Mouse (Mus musculus) midbrain, postnatal 0 days (tissue): Measurements from ENCODE around the gene Flt3l. TPM values are rescaled to one million over a fixed set of nuclear protein-coding genes. Genes with fewer than 3 reads are reported as not detected.

Experiments
- ATAC-seq: fragments of 200-750 bp; cut with Nextera tagmentation; 2 replicates; pipeline ENCODE4 v1.8.0; 2017; ENCODE audit warnings: moderate number of reproducible peaks, mild to moderate bottlenecking, moderate TSS enrichment, moderate library complexity; ENCODE audit not compliant: low FRiP score
- DNase-seq: peaks from one replicate; pipeline ENCODE4 v3.0.0-alpha.2; 2015; ENCODE audit warnings: low spot score
- H3K27ac ChIP-seq: fragments of 300-500 bp; sonication (generic); 2 replicates; pipeline ENCODE4 v1.5.1; 2014; ENCODE audit warnings: low read depth, mild to moderate bottlenecking, low read length, mixed read lengths
- H3K27me3 ChIP-seq: fragments of 300-500 bp; sonication (generic); 2 replicates; pipeline ENCODE4 v1.6.1; 2014; ENCODE audit warnings: low read length, control low read depth, mixed read lengths; ENCODE audit not compliant: insufficient read depth
- H3K36me3 ChIP-seq: fragments of 300-500 bp; sonication (generic); 2 replicates; pipeline ENCODE4 v1.6.1; 2014; ENCODE audit warnings: low read length, control low read depth, mixed read lengths; ENCODE audit not compliant: insufficient read depth
- H3K4me1 ChIP-seq: fragments of 300-500 bp; sonication (generic); 2 replicates; pipeline ENCODE4 v1.6.1; 2014; ENCODE audit warnings: mild to moderate bottlenecking, control low read depth, antibody characterized with exemption, low read length, mixed read lengths; ENCODE audit not compliant: insufficient read depth
- H3K4me2 ChIP-seq: fragments of 300-500 bp; sonication (generic); 2 replicates; pipeline ENCODE4 v1.6.1; 2014; ENCODE audit warnings: low read depth, mild to moderate bottlenecking, low read length, mixed read lengths; ENCODE audit not compliant: poor library complexity, severe bottlenecking
- H3K4me3 ChIP-seq: fragments of 300-500 bp; sonication (generic); 2 replicates; pipeline ENCODE4 v1.5.1; 2014; ENCODE audit warnings: low read depth, mild to moderate bottlenecking, low read length, moderate library complexity
- H3K9ac ChIP-seq: fragments of 300-500 bp; sonication (generic); replicated peaks from 2 replicates; pipeline ENCODE4 v1.6.1; 2014; ENCODE audit warnings: mild to moderate bottlenecking, low read length, moderate library complexity, mixed read lengths; ENCODE audit not compliant: poor library complexity, severe bottlenecking
- H3K9me3 ChIP-seq: fragments of 300-500 bp; sonication (generic); 2 replicates; pipeline ENCODE4 v1.6.1; 2016; ENCODE audit warnings: low read length, control low read depth
- CTCF ChIP-seq: IDR thresholded peaks from 2 replicates; pipeline ENCODE4 v1.5.1; 2016; ENCODE audit warnings: antibody characterized with exemption, mild to moderate bottlenecking
- WGBS: fragments of 180-500 bp; shearing (Covaris S2); extraction: QIAGEN DNeasy Blood & Tissue Kit; methylation state at CpG from one replicate; pipeline ENCODE4 v1.1.7; 2014; 5-methylcytosine and 5-hydroxymethylcytosine counted together
- polyA plus RNA-seq: library from polyadenylated mRNA; unstranded; fragments of >200 nt; fragmentation: Nextera tagmentation; extraction: Ambion mirVana; gene quantifications from 2 replicates; pipeline ENCODE4 v1.2.1, GENCODE M21; 2015
- total RNA-seq: library from RNA; depleted of rRNA; stranded (reverse); fragments of >200 nt; gene quantifications from 2 replicates; pipeline ENCODE4 v1.2.3, GENCODE M21; 2014; rRNA removed

Gene Flt3l
- 3.4 and 7.8 TPM in 2 replicates for total RNA-seq
- polyA plus RNA-seq: 1.3 and 1.7 TPM in 2 replicates

DNA sequence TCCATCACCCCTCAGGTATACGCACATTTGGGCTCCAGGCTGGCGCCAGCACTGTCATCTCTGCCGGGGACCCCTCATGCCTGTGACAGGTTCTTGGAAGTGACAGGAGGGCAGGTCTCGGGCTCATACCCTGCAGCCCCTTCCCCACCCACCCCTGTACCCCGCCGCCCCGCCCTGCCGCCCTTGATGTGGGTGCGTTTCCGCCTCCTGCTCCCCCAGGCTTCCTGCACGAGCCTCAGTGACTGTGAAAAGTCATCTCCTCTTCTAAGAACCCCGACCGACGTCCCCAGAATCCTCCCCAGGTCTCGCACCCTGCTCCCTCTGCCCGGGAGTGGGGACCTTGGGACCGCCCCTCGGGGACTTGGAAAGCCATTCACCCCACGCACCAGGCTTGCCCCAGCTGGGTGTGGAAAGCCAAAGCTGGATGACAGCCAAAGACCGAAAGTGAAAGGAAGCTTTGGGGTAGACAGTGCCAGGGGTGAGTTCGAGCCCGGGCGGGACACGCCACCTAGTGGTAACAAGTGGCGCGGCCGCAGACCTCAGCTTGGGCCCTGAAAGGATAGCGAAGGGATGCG is at the start of gene Flt3l, which contains the start of gene Gm45713:
Flt3l (minus strand) TSS at position 440 of the 575 bp plus-strand sequence.
Gm45713 (minus strand) TSS at position 239 of the 575 bp plus-strand sequence.
- Histone ChIP-seq H3K27ac (no peak within 1 kb of the TSS), H3K9ac (peak within 1 kb of the TSS; percentile 50; the same call in 1 of the 2 replicates), H3K36me3 (no peaks in the 10 kb centered on the region), H3K4me1 (no peaks in the 10 kb centered on the region), H3K27me3 (no peaks in the 10 kb centered on the region), H3K9me3 (no peaks in the 10 kb centered on the region), H3K4me3 (peak within 1 kb of the TSS; percentile 38), H3K4me2 (peak within 1 kb of the TSS; percentile 58)
- ATAC-seq (peak; percentile 62), DNase-seq (peak; percentile 83)
- whole genome bisulfite sequencing: 3% methylated on average over 29 of the region's 29 CpGs
- TF ChIP-seq CTCF: peak; percentile 91

DNA sequence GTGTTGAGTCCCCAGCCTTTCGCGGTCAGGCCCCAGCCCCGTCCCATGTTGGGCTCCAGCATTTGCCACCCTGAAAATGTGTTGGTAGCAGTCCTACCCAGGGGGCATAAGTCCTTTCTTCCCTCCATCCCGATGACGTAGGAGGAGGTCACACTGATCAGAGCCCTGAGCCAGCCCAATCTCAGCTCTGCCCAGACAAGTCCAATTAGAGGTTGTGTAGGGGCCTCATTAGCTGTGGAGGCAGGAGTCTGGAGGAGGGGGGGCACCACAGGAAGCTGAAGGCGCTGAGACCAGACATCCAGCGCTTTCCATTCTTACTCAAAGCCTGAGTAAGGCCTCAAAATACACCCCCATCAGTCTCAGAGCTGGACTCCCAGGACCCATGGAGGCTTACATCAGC is 49.7 kb upstream of the Flt3l start:
- H3K4me2 ChIP-seq: no peak overlapping the region
- peaks cover 33% of the 10 kb centered on the region for H3K27me3 ChIP-seq
- H3K9ac ChIP-seq: no peak overlapping the region
- H3K27ac ChIP-seq: no peak overlapping the region
- H3K4me3 ChIP-seq: no peak overlapping the region
- no peaks in the 10 kb centered on the region for H3K36me3 ChIP-seq
- ATAC-seq: no peak
- no peak for DNase-seq
- H3K4me1 ChIP-seq: no peaks in the 10 kb centered on the region
- 65% methylated on average over 7 of the region's 7 CpGs for WGBS
- no peak for TF ChIP-seq CTCF
- H3K9me3 ChIP-seq: no peaks in the 10 kb centered on the region

DNA sequence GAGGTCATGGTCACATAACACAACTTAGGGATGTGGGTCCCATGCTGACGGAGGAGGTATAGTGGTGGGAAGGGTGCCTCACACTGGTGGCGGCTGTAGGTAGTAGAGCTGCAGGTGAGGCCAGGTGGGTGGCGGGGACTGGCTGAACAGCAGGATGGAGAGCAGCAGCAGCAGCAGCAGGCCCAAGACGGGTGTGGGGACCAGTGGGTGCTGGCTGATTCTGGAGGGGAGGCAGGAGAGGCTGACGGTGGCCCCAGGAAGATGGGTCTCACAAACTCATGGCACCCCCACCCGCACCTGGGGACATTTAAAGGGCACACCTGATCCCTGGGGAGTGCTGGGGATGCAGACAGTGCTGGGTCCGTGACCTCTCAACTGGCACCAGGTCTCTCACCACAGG is 47.4 kb upstream of the Flt3l start:
- Histone ChIP-seq H3K4me1 (no peaks in the 10 kb centered on the region), H3K9me3 (no peaks in the 10 kb centered on the region), H3K27ac (no peak overlapping the region), H3K27me3 (peaks cover 56% of the 10 kb centered on the region), H3K4me3 (no peak overlapping the region), H3K4me2 (no peak overlapping the region), H3K9ac (no peak overlapping the region), H3K36me3 (no peaks in the 10 kb centered on the region)
- ATAC-seq: no peak
- no peak for DNase-seq
- TF ChIP-seq CTCF: no peak
- 68% methylated on average over 7 of the region's 7 CpGs for WGBS

DNA sequence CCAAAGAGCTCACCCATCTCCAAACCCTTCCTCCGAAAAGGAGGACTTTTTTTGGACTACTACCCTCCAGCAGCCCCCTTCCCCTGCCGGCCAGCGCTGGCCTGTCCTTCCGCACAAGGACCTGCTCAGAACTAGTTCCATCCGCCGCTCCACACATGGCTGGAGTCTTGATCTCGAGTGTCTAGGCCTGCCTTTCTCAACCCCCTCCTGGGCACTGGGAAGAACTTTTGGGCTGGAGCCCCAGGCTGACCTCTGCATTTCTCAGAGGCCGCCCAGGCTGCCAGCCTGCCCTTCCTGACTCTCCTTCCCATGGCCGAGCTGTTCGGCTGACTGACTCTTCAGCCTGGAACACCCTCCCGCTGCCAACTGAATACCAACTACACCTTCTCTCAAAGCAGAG is 46.4 kb upstream of the Flt3l start:
- no peak for DNase-seq
- Histone ChIP-seq H3K27ac (no peak overlapping the region), H3K9me3 (no peaks in the 10 kb centered on the region), H3K27me3 (peaks cover 66% of the 10 kb centered on the region), H3K4me3 (peak overlapping the region; percentile 34; the same call in 1 of the 2 replicates), H3K36me3 (no peaks in the 10 kb centered on the region), H3K4me1 (no peaks in the 10 kb centered on the region), H3K4me2 (peak overlapping the region; percentile 49), H3K9ac (no peak overlapping the region)
- 14% methylated on average over 11 of the region's 11 CpGs for WGBS
- no peak for ATAC-seq
- no peak for TF ChIP-seq CTCF

DNA sequence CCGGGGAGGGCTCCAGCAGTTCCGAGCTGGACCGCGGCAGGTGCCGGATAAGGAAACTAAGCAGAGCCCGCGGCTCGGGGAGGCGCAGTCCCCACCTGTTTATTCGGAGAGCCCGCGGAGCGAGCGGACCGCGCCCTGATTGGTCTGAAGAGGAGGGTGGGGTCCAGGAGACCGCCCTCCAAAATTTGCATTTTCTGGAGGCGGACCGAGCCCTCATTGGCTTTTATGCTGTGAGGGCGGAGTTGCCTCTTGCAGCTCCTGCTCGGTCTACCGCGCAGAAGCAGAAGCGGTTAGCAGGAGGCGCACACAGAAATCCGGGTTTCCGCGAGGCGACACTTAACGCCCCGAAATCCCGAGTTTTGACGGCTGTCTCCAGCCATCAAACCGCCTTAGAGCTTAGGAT is 46.0 kb upstream of the Flt3l start:
- no peak overlapping the region for H3K27ac ChIP-seq
- H3K36me3 ChIP-seq: no peaks in the 10 kb centered on the region
- TF ChIP-seq CTCF: no peak
- H3K27me3 ChIP-seq: peaks cover 71% of the 10 kb centered on the region
- H3K9me3 ChIP-seq: no peaks in the 10 kb centered on the region
- H3K9ac ChIP-seq: no peak overlapping the region
- ATAC-seq (peak; percentile 87), DNase-seq (peak; percentile 87)
- WGBS: under 1% methylated on average over 34 of the region's 34 CpGs
- H3K4me3 ChIP-seq: peak overlapping the region; percentile 34
- peak overlapping the region; percentile 49 for H3K4me2 ChIP-seq
- no peaks in the 10 kb centered on the region for H3K4me1 ChIP-seq

DNA sequence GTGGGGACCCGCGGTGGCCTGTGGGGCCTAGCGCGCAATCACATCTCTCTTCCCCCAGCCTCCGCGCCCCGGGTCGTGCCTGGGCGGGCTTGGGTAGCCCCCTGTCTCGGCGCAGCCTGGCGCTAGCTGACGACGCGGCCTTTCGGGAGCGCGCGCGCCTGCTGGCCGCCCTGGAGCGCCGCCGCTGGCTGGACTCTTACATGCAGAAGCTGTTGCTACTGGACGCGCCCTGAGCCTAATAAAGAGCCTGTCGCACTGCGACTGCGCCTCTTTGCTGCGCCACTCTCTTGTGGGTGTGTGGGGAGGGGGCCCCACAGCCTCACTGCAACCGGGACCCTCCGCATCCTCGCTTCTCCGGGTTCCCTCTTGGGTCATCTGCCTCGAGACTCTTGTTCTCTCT is 45.3 kb upstream of the Flt3l start:
- Histone ChIP-seq H3K9me3 (no peaks in the 10 kb centered on the region), H3K9ac (no peak overlapping the region)

More for the DNA sequence above, 45.3 kb upstream of the Flt3l start:
- peak; percentile 22 for DNase-seq
- H3K4me1 ChIP-seq: no peaks in the 10 kb centered on the region
- H3K27ac ChIP-seq: no peak overlapping the region
- WGBS: 4% methylated on average over 26 of the region's 35 CpGs
- TF ChIP-seq CTCF: peak; percentile 35; the same call in 1 of the 2 replicates
- no peaks in the 10 kb centered on the region for H3K36me3 ChIP-seq
- peak overlapping the region; percentile 49 for H3K4me2 ChIP-seq
- peak overlapping the region; percentile 34 for H3K4me3 ChIP-seq
- H3K27me3 ChIP-seq: peaks cover 76% of the 10 kb centered on the region
- ATAC-seq: 0 out of 2 replicates have a peak, but pooled peaks have one; percentile 8
